Mouse (Mus musculus): ENCODE results near the gene Dnaja2.

Gene Dnaja2

GRCm38 (mm10) chr8:85555181-85556145, at the start of gene Dnaja2:
TSS of gene Dnaja2 (minus strand) at chr8:85555344.
- DNase-seq (ENCODE audit: low read depth, low spot score): peak; percentile 93

- DNase-seq (ENCODE audit: low read depth, low spot score): no peak
These were observed 49.1 kb upstream of the Dnaja2 start for GRCm38 (mm10) chr8:85604201-85604600.

DNA sequence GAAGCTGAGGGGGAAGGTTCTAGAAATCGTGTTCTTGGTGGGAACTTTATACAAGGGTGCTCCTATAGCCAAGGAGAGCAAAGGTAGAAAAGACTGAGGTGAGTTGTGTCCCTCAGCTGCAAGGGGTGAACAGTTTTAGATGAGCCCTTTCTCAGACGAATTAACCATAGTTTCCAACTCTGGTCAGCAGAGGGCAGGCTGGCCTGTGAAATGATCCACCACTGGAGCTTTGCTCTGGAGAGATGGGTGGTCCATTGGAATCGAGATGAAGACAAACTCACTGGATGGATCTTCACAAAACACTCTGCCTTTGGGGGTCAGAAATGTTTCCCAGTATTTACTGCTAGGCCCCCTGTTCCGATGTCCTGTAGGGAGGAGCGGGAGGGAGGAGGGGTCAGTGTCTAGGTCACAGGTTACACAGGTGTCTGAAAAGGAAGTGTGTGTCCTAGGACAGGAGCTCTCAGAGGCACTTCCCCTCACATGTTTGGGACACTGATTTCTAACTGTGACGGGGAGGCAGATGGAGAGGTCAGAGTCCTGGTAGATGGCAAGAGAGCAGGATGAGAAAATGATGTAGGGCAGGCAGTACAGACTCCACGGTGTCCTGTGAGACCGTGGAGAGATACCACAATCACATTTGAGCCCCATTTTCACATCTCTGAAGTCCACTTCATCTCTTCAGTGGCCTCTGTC, 48.2 kb upstream of the Dnaja2 start:
- peak; percentile 47 for DNase-seq (ENCODE audit: low read depth, low spot score)

- no peak for DNase-seq (ENCODE audit: low read depth, low spot score)
These were observed 47.6 kb upstream of the Dnaja2 start for GRCm38 (mm10) chr8:85602737-85603136.

DNA sequence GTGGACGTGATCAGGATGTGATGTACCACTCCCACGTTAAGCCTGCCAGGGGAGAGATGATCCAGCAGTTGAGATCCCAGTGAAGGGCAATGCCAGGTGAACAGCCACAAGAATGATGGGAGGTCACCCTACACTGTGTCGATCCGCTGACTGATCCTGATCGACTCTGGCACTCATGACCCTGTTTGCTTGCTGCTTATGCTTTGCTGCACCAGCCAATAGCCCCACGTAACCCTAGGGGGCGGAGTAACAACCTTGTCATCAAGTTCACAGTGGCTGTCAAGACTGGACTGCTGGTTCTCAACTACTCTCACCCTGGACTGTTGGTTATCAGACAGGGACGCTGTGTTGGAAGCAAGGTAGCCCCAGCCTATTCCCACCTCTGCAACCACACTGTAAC, 46.6 kb upstream of the Dnaja2 start:
- no peak for DNase-seq (ENCODE audit: low read depth, low spot score)

DNA sequence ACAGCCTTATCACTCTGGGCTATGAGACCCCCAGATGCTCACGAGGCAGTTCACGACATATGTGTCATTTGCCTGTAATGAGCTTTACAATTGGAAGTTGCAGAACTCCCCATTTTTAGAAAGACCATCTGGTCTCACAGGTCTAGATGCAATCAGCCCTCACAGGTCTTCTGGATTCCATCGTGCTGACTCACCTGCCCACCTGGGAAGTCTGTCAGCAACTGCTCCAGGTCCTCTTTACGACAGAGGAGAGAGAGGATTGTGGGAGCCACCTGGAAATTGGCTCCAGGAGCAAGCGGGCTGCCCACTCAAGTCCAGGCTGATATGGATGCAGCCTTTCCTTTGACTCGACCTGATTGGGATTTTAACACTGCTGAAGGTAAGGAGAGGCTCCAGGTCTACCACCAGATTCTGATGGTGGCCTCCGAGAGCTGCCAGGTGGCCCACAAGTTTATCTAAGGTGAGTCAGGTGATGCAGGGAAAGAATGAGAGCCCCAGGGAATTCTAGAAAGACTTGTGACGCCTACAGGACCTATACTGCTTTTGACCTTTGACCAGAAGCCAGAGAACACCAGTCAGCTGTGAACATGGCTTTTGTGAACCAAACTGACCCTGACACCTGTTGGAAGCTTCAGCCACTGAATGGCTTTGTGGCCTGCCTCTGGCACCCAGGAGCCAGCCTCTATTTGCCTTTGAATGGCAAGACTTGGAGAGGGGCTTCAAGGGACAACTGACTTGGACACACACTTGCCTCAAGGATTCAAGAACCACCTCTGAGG, 42.5 kb upstream of the Dnaja2 start:
- DNase-seq (ENCODE audit: low read depth, low spot score): no peak

DNA sequence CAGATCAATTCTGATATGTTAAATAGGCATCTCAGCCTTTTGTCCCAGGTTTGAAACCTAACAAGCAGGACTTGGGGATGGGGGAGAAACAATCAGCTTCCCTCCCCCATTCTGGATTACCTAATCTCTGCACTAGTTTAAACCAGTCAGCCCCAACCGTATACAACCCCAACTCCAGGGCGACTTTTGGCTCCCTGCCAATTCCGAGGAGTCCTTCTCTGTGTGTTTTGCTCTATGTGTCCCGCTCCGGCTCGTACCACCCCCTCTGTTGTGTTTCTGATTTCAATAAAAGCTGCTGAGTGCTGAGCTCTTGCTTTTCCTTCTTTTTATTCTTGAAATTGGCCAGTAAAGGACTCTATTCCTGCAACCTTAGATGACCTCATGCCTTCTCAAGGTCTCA, 40.2 kb upstream of the Dnaja2 start:
- DNase-seq (ENCODE audit: low read depth, low spot score): no peak

DNA sequence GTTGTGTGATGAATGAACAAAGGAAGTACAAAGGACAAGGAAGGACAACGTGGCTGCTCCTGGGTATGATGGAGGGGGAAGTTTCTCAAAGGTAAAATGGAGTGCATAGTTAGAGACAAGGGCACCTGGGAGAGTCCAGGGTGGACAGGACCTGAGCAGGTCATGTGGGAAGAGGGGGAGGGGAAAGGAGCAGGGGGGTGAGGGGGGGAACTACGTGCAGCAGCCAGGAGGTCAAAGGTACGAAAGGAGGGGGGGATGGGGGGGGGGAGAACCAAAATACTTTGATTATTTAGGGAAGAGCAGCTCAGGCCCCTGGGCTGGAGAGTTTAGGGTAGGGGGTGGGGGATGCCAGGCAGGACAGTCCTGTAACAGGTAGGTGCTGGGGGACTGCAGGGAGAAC, 39.8 kb upstream of the Dnaja2 start:
- no peak for DNase-seq (ENCODE audit: low read depth, low spot score)

GRCm38 (mm10) chr8:85593324-85593723, 38.2 kb upstream of the Dnaja2 start:
- no peak for DNase-seq (ENCODE audit: low read depth, low spot score)

DNA sequence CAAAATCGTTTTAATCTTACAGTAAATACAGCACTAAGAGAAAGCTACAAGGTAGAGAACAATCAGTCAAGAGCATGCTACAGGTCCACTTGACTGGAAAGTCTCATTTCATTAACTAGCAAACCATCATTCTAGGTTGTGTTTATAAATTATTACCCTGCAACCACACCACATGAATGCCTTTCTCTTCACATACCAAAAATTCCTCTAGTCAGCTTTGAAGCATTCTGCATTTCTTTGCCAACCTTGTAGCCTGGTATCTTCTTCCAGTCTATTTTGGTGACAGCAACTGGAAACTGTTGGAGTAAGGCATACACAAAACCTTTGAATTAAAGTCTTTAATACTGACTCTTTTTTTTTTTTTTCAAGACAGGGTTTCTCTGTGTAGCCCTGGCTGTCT, 36.4 kb upstream of the Dnaja2 start:
- no peak for DNase-seq (ENCODE audit: low read depth, low spot score)

DNA sequence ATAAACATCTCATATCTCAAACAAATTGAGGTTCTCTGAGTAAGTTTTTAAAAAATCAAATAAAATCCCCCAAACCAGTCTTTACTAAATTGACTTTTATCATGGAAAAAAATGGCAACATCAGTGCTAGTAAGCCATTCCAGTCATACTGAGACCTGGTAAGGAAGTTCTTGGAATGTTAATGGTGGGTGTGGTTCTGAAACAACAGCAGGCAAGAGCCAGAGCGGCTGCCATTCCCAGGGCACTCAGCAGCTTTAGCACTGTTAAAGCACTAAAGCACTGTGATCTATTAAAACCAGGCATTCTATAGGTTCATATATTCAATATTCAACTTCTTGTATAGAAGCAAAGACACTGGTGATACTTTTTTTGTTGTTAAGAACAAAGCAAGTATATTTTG, 35.1 kb upstream of the Dnaja2 start:
- no peak for DNase-seq (ENCODE audit: low read depth, low spot score)

GRCm38 (mm10) chr8:85588596-85588995, 33.5 kb upstream of the Dnaja2 start:
- DNase-seq (ENCODE audit: low read depth, low spot score): no peak

DNA sequence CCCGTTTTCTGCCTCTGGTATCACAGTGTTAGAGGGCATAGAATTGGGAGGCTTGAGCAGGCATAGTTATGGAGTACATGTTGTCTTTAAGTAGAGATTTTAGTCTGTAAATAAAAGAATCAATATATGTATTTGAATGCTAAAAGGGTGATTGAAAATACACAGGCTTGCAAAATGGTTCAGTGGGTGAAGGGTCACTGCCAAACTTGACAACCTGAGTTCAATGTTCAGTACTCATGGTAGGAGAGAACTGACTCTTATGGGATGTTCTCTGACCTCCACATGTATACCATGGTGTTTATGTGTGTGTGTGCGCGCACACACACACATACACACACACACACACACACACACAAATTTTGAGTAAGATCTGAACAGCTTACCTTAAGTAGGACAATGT, 22.5 kb upstream of the Dnaja2 start:
- DNase-seq (ENCODE audit: low read depth, low spot score): no peak

DNA sequence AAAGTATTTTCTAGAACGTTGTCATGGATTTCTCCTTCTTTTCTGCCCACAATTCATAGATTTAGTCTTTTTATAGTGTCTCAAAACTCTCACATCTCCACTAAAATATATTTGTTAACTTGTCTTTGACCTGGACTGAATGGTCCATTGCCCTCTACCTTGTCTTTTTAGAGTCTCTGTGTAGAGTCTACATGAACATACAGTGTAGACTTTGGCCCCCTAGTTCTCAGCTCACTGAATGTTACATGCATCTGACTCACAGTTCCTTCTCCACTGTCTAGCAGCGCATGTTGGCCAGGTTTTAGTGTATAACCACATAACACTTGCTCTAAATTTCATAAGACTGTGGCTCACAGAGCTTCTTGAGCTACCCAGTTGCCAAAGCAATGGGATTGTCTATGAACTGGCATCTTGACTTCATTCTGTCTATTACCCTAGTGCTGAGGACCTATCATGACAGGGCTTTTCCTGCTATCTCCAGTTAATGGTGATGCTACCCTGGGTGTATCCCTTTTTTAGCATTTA, 18.9 kb upstream of the Dnaja2 start:
- DNase-seq (ENCODE audit: low read depth, low spot score): no peak

GRCm38 (mm10) chr8:85570466-85570865, 15.3 kb upstream of the Dnaja2 start:
- DNase-seq (ENCODE audit: low read depth, low spot score): no peak

- DNase-seq (ENCODE audit: low read depth, low spot score): no peak
These were observed 12.7 kb upstream of the Dnaja2 start for GRCm38 (mm10) chr8:85567801-85568200.

- no peak for DNase-seq (ENCODE audit: low read depth, low spot score)
These were observed 10.0 kb upstream of the Dnaja2 start for GRCm38 (mm10) chr8:85565186-85565585.

DNA sequence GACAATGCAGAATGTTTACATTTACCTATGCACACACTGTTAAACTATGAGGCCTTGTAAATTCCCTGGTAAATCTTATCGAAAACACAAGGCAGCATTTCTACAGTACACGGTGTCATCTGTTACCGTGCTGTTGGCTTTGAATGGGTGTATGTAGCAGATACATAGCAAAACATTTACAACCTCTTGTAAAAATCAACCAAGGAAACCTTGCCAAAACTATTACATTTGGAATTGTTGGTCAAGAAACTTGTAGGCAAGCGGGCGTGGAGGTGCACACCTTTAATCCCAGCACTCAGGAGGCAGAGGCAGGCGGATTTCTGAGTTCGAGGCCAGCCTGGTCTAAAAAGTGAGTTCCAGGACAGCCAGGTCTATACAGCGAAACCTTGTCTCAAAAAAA, 8.2 kb upstream of the Dnaja2 start:
- no peak for DNase-seq (ENCODE audit: low read depth, low spot score)

GRCm38 (mm10) chr8:85559966-85560365, 4.8 kb upstream of the Dnaja2 start:
- DNase-seq (ENCODE audit: low read depth, low spot score): no peak

GRCm38 (mm10) chr8:85559201-85559600, 4.1 kb upstream of the Dnaja2 start:
- no peak for DNase-seq (ENCODE audit: low read depth, low spot score)

- no peak for DNase-seq (ENCODE audit: low read depth, low spot score)
These were observed 2.5 kb upstream of the Dnaja2 start for GRCm38 (mm10) chr8:85557601-85557986.
